Mouse (Mus musculus): ENCODE data around the gene Chaf1b.

DNA sequence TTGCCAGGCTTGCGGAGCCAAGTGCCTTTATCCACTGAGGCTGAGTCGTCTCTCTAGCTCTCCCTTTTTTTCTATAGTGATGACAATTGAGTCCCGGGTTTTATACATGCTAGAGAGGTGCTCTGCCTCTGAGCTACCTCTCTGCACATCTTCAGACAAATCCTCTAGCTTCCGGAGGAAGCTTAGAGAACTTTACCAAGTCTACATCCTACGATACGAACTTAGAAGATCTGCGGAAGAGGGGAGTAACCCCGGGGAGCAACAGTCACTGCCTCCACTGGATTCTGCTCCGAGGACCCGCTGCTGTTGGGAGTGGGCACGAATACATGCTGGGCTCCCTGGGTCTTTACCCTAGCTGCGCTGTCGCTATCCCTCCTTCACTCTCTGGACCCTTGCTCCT lies 50.9 kb downstream of the Chaf1b start:
- TF ChIP-seq CTCF (IDR thresholded peaks at IDR 0.05; ENCODE audit: borderline replicate concordance, insufficient read depth, low read length) (no peak), POLR2A (IDR thresholded peaks at IDR 0.05; ENCODE audit: low read depth, low read length) (no peak)

Measured in embryonic fibroblast, embryonic 13.5 days (primary cell).